Mouse (Mus musculus) cerebellum, adult 2 months (tissue): Measurements from ENCODE around the gene Hspg2. TPM values are rescaled to one million over a fixed set of nuclear protein-coding genes. Genes with fewer than 3 reads are reported as not detected.

Source experiments
- DNase-seq, 2 experiments: peaks; one replicate each; pipeline ENCODE4 v3.0.0; 2021
- H3K27ac ChIP-seq: fragments of 200-500 bp; 2 replicates; pipeline ENCODE4 v1.5.1; 2012; ENCODE audit warnings: low read length, control low read depth, inconsistent platforms; ENCODE audit not compliant: insufficient read depth
- H3K27me3 ChIP-seq: fragments of 200-500 bp; 2 replicates; pipeline ENCODE4 v1.6.1; 2012; ENCODE audit warnings: inconsistent platforms, mild to moderate bottlenecking, low read length, moderate library complexity; ENCODE audit not compliant: control insufficient read depth, insufficient read depth
- H3K4me1 ChIP-seq: fragments of 200-500 bp; 2 replicates; pipeline ENCODE4 v1.6.1; 2011; ENCODE audit warnings: low read length; ENCODE audit not compliant: control insufficient read depth, insufficient read depth
- H3K4me3 ChIP-seq: fragments of 200-500 bp; replicated peaks from 2 replicates; pipeline ENCODE3; 2011; ENCODE audit warnings: mild to moderate bottlenecking, low read depth, low read length, control low read depth; ENCODE audit not compliant: insufficient read depth
- CTCF ChIP-seq: fragments of 200-500 bp; IDR thresholded peaks from 2 replicates; pipeline ENCODE4 v1.5.1; 2011; ENCODE audit warnings: low read depth, mild to moderate bottlenecking, control low read depth, low read length, moderate library complexity, borderline replicate concordance; ENCODE audit not compliant: insufficient read depth
- POLR2A ChIP-seq: fragments of 200-500 bp; IDR thresholded peaks from 2 replicates; pipeline ENCODE4 v1.6.1; 2011; ENCODE audit warnings: low read length, control low read depth, borderline replicate concordance; ENCODE audit not compliant: insufficient read depth
- WGBS: fragments of 180-500 bp; shearing (Covaris S2); methylation state at CpG from one replicate; pipeline ENCODE4 v1.1.7; 2018; 5-methylcytosine and 5-hydroxymethylcytosine counted together
- polyA plus RNA-seq: library from polyadenylated mRNA; depleted of rRNA; stranded (reverse); fragments of >200 nt; gene quantifications from 2 replicates; pipeline ENCODE4 v1.2.3, GENCODE M21; 2012

Gene Hspg2
- polyA plus RNA-seq, 1 experiment = 2.8 TPM

GRCm38 (mm10) chr4:137473701-137474388, 5.3 kb downstream of the Hspg2 start:
- TF ChIP-seq CTCF (no peak), POLR2A (no peak)
- no peaks in the 10 kb centered on the region for H3K4me1 ChIP-seq
- H3K4me3 ChIP-seq = no peak overlapping the region
- H3K27me3 ChIP-seq = no peaks in the 10 kb centered on the region
- WGBS = 83% methylated on average over 18 of the region's 18 CpGs
- DNase-seq = no peak
- H3K27ac ChIP-seq = no peak overlapping the region

GRCm38 (mm10) chr4:137474694-137475093, 6.1 kb downstream of the Hspg2 start:
- TF ChIP-seq POLR2A (no peak), CTCF (no peak)
- Histone ChIP-seq H3K27ac (no peak overlapping the region), H3K4me1 (no peaks in the 10 kb centered on the region), H3K27me3 (no peaks in the 10 kb centered on the region), H3K4me3 (no peak overlapping the region)
- WGBS = 98% methylated on average over 7 of the region's 7 CpGs
- no peak for DNase-seq

- no peak for DNase-seq
- no peaks in the 10 kb centered on the region for H3K4me1 ChIP-seq
- no peak overlapping the region for H3K27ac ChIP-seq
- H3K27me3 ChIP-seq = no peaks in the 10 kb centered on the region
- TF ChIP-seq CTCF (no peak), POLR2A (no peak)
- 93% methylated on average over 13 of the region's 13 CpGs for WGBS
- H3K4me3 ChIP-seq = no peak overlapping the region
Observed at GRCm38 (mm10) chr4:137475271-137476050, 6.9 kb downstream of the Hspg2 start.

- H3K4me1 ChIP-seq = no peaks in the 10 kb centered on the region
- no peak for TF ChIP-seq CTCF
- no peak for TF ChIP-seq POLR2A
- H3K27ac ChIP-seq = no peak overlapping the region
- 37% methylated on average over 10 of the region's 10 CpGs for WGBS
- no peak for DNase-seq
- no peaks in the 10 kb centered on the region for H3K27me3 ChIP-seq
- H3K4me3 ChIP-seq = no peak overlapping the region
Observed at GRCm38 (mm10) chr4:137476065-137476760, 7.6 kb downstream of the Hspg2 start.

- 16% methylated on average over 17 of the region's 17 CpGs for WGBS
- H3K4me1 ChIP-seq = no peaks in the 10 kb centered on the region
- no peak for DNase-seq
- TF ChIP-seq POLR2A (no peak), CTCF (no peak)
- H3K27me3 ChIP-seq = no peaks in the 10 kb centered on the region
- H3K27ac ChIP-seq = no peak overlapping the region
- no peak overlapping the region for H3K4me3 ChIP-seq
Observed at GRCm38 (mm10) chr4:137476761-137477237, 8.2 kb downstream of the Hspg2 start.

GRCm38 (mm10) chr4:137477611-137478010, 9.0 kb downstream of the Hspg2 start:
- Histone ChIP-seq H3K27ac (no peak overlapping the region), H3K27me3 (no peaks in the 10 kb centered on the region), H3K4me3 (no peak overlapping the region), H3K4me1 (no peaks in the 10 kb centered on the region)
- 87% methylated on average over 6 of the region's 6 CpGs for WGBS
- no peak for TF ChIP-seq CTCF
- TF ChIP-seq POLR2A = no peak
- no peak for DNase-seq

- H3K4me1 ChIP-seq = no peaks in the 10 kb centered on the region
- no peaks in the 10 kb centered on the region for H3K27me3 ChIP-seq
- no peak overlapping the region for H3K4me3 ChIP-seq
- TF ChIP-seq CTCF = no peak
- no peak for TF ChIP-seq POLR2A
- H3K27ac ChIP-seq = no peak overlapping the region
- no peak for DNase-seq
- WGBS = 93% methylated on average over 5 of the region's 5 CpGs
Observed at GRCm38 (mm10) chr4:137478306-137478705, 9.7 kb downstream of the Hspg2 start.

- H3K27me3 ChIP-seq = no peaks in the 10 kb centered on the region
- H3K4me1 ChIP-seq = peaks cover 10% of the 10 kb centered on the region
- H3K27ac ChIP-seq = no peak overlapping the region
- 63% methylated on average over 6 of the region's 6 CpGs for WGBS
- DNase-seq = no peak
- no peak for TF ChIP-seq CTCF
- no peak overlapping the region for H3K4me3 ChIP-seq
Observed at GRCm38 (mm10) chr4:137479757-137480156, 11.2 kb downstream of the Hspg2 start.
